Mouse (Mus musculus) MEL-GATA-1-ER (cell line): Measurements from ENCODE around the gene Ifih1.

Experiments
- DNase-seq: peaks from one replicate; pipeline ENCODE4 v3.0.0-alpha.2; 2012; ENCODE audit warnings: low read depth; ENCODE audit errors: extremely low read depth

Ifih1 gene

GRCm38 (mm10) chr2:62646014-62646645, at the start of gene Ifih1:
TSS of gene Ifih1 (minus strand) at chr2:62646255.
- DNase-seq, result no peak

GRCm38 (mm10) chr2:62685934-62686333, 39.9 kb upstream of the Ifih1 start:
- DNase-seq, result no peak

GRCm38 (mm10) chr2:62684989-62685595, 39.0 kb upstream of the Ifih1 start:
- DNase-seq, result peak; percentile 48

GRCm38 (mm10) chr2:62681667-62682066, 35.6 kb upstream of the Ifih1 start:
- no peak for DNase-seq

- DNase-seq, result no peak
Observed at GRCm38 (mm10) chr2:62672788-62673187, 26.7 kb upstream of the Ifih1 start.

GRCm38 (mm10) chr2:62670767-62671166, 24.7 kb upstream of the Ifih1 start:
- no peak for DNase-seq

- no peak for DNase-seq
Observed at GRCm38 (mm10) chr2:62670301-62670700, 24.2 kb upstream of the Ifih1 start.

GRCm38 (mm10) chr2:62669848-62670247, 23.8 kb upstream of the Ifih1 start:
- no peak for DNase-seq

GRCm38 (mm10) chr2:62665536-62665935, 19.5 kb upstream of the Ifih1 start:
- no peak for DNase-seq

- no peak for DNase-seq
Observed at GRCm38 (mm10) chr2:62664839-62665238, 18.8 kb upstream of the Ifih1 start.

GRCm38 (mm10) chr2:62664135-62664670, 18.1 kb upstream of the Ifih1 start, which contains the start of gene Gca:
TSS of gene Gca (plus strand) at chr2:62664285.
- DNase-seq, result peak; percentile 87

GRCm38 (mm10) chr2:62662560-62662959, 16.5 kb upstream of the Ifih1 start:
- no peak for DNase-seq

- DNase-seq, result no peak
Observed at GRCm38 (mm10) chr2:62660565-62660964, 14.5 kb upstream of the Ifih1 start.

- DNase-seq, result no peak
Observed at GRCm38 (mm10) chr2:62656072-62656471, 10.0 kb upstream of the Ifih1 start.

GRCm38 (mm10) chr2:62654519-62655338, 8.7 kb upstream of the Ifih1 start:
- DNase-seq, result no peak

- no peak for DNase-seq
Observed at GRCm38 (mm10) chr2:62652466-62652865, 6.4 kb upstream of the Ifih1 start.

GRCm38 (mm10) chr2:62651890-62652289, 5.8 kb upstream of the Ifih1 start:
- DNase-seq, result no peak

- DNase-seq, result no peak
Observed at GRCm38 (mm10) chr2:62646671-62647289, 725 bp upstream of the Ifih1 start.

GRCm38 (mm10) chr2:62645475-62645874, 580 bp downstream of the Ifih1 start:
- peak; percentile 22 for DNase-seq

GRCm38 (mm10) chr2:62644891-62645290, 1.2 kb downstream of the Ifih1 start:
- peak; percentile 41 for DNase-seq
